Mouse (Mus musculus) intestine, embryonic 15.5 days (tissue): Measurements from ENCODE around the gene Slc22a7. TPM values are rescaled to one million over a fixed set of nuclear protein-coding genes. Genes with fewer than 3 reads are reported as not detected.
A peak's percentile ranks its signal among the peaks of the same experiment; 100 is the strongest.

Experiments used
- ATAC-seq: fragments of 200-750 bp; cut with Nextera tagmentation; 2 replicates; pipeline ENCODE4 v1.8.0; 2017; ENCODE audit warnings: moderate TSS enrichment, moderate library complexity
- H3K27ac ChIP-seq: fragments of 300-500 bp; sonication (generic); 2 replicates; pipeline ENCODE4 v1.5.1; 2015; ENCODE audit warnings: mild to moderate bottlenecking, inconsistent platforms
- H3K27me3 ChIP-seq: fragments of 300-500 bp; sonication (generic); replicated peaks from 2 replicates; pipeline ENCODE4 v1.6.1; 2015; ENCODE audit warnings: inconsistent platforms
- H3K36me3 ChIP-seq: fragments of 300-500 bp; sonication (generic); 2 replicates; pipeline ENCODE4 v1.6.1; 2015; ENCODE audit warnings: inconsistent platforms
- H3K4me1 ChIP-seq: fragments of 300-500 bp; sonication (generic); replicated peaks from 2 replicates; pipeline ENCODE4 v1.6.1; 2015; ENCODE audit warnings: inconsistent platforms
- H3K4me2 ChIP-seq: fragments of 300-500 bp; sonication (generic); replicated peaks from 2 replicates; pipeline ENCODE4 v1.6.1; 2015; ENCODE audit warnings: mild to moderate bottlenecking, inconsistent platforms
- H3K4me3 ChIP-seq: fragments of 300-500 bp; sonication (generic); replicated peaks from 2 replicates; pipeline ENCODE4 v1.5.1; 2015; ENCODE audit warnings: inconsistent platforms
- H3K9ac ChIP-seq: fragments of 300-500 bp; sonication (generic); 2 replicates; pipeline ENCODE4 v1.6.1; 2015; ENCODE audit warnings: inconsistent platforms
- H3K9me3 ChIP-seq: fragments of 300-500 bp; sonication (generic); 2 replicates; pipeline ENCODE4 v1.6.1; 2016; ENCODE audit warnings: inconsistent platforms
- WGBS: fragments of 180-500 bp; shearing (Covaris S2); methylation state at CpG from one replicate; pipeline ENCODE4 v1.1.7; 2015; 5-methylcytosine and 5-hydroxymethylcytosine counted together
- polyA plus RNA-seq: library from polyadenylated mRNA; unstranded; fragments of >200 nt; fragmentation: Nextera tagmentation; extraction: Ambion mirVana; gene quantifications from 2 replicates; pipeline ENCODE4 v1.2.1, GENCODE M21; 2015

Slc22a7 gene
- polyA plus RNA-seq, 1 experiment from 2014 or later, result not detected

DNA sequence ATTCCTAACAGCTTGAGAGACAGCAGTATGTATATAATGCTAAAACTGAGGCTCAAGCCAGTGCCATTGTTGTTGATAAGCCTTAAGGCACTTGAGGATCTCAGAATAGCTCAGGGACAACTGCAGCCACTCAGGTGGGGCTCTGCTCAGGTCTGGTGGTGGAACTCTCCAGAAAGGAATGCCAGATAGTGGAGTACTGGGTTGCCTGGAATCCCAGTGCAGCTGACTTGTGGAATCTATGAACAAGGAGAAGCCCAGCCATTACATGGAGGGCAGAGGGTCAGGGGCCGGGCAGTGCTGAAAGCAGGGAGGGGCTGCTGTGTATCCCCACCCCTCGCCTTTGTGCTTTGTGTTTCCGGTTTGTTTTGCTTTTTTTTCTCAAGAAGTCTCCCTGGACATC, 20.2 kb upstream of the Slc22a7 start:
- WGBS, result 32% methylated on average over 3 of the region's 3 CpGs
- peaks cover 74% of the 10 kb centered on the region for H3K27me3 ChIP-seq
- H3K4me2 ChIP-seq, result no peak overlapping the region

DNA sequence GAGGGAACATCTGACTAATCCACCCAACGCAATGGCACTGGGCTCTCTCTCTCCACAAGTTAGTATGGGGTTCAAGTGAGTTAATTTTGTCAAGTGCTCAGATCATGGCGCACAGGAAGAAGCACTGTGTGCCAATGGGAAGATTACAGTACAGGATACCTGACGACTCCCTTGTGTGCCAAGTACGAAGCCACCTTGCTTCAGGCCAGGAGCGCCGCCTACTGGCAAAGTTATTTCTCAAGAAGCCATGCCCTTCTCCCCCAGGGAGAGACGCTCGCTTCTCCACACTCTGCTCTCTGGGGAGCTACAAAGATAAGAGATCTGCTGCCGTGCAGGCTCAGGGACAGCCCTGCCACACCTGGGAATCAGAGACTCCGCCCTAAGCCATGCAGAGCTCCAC, 19.5 kb upstream of the Slc22a7 start:
- no peaks in the 10 kb centered on the region for H3K36me3 ChIP-seq
- H3K27ac ChIP-seq, result no peak overlapping the region
- no peak overlapping the region for H3K4me2 ChIP-seq
- H3K4me1 ChIP-seq, result peaks cover 42% of the 10 kb centered on the region
- H3K4me3 ChIP-seq, result no peak overlapping the region
- peaks cover 80% of the 10 kb centered on the region for H3K27me3 ChIP-seq
- 12% methylated on average over 10 of the region's 10 CpGs for WGBS
- H3K9ac ChIP-seq, result no peak overlapping the region
- ATAC-seq, result peak; percentile 52; the same call in 1 of the 2 replicates
- no peaks in the 10 kb centered on the region for H3K9me3 ChIP-seq

More for the DNA sequence above, 20.2 kb upstream of the Slc22a7 start:
- no peak overlapping the region for H3K9ac ChIP-seq
- peaks cover 37% of the 10 kb centered on the region for H3K4me1 ChIP-seq
- H3K27ac ChIP-seq, result no peak overlapping the region
- ATAC-seq, result no peak
- no peak overlapping the region for H3K4me3 ChIP-seq
- H3K9me3 ChIP-seq, result no peaks in the 10 kb centered on the region
- no peaks in the 10 kb centered on the region for H3K36me3 ChIP-seq

DNA sequence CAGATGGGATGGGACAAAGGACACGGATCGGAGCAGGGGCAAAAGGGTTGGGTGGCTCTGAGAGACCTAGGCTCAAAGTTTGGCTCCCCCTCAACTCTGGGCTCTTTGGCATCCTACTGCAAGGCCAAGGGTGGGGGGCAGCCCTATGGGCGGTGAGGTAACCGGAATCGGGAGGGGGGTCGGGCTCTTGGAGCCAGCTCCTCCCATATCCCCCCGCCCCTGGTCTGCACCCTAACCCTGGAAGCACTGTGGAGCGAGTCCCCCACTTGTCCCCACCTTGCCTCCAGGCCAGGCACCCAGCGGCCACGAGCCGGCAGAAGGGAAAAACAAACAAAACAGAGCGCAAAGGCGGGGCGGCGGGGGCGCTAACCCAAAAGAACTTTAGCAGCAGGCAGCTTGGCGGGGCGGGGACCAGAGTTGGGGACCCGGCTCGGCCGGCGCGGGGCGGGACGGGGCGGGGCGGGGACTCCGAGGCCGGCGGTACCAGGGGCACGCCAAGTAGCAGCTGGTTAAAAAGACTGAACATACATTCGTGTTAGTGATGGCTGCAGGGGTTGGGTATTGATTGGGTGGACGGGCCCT, 16.9 kb upstream of the Slc22a7 start:
- peak; percentile 51 for ATAC-seq
- peaks cover 32% of the 10 kb centered on the region for H3K4me1 ChIP-seq
- H3K27me3 ChIP-seq, result peaks cover 74% of the 10 kb centered on the region
- no peaks in the 10 kb centered on the region for H3K9me3 ChIP-seq
- peak overlapping the region; percentile 38 for H3K4me3 ChIP-seq
- no peak overlapping the region for H3K27ac ChIP-seq
- 1% methylated on average over 33 of the region's 33 CpGs for WGBS
- H3K36me3 ChIP-seq, result no peaks in the 10 kb centered on the region
- H3K9ac ChIP-seq, result no peak overlapping the region
- peak overlapping the region; percentile 86 for H3K4me2 ChIP-seq

DNA sequence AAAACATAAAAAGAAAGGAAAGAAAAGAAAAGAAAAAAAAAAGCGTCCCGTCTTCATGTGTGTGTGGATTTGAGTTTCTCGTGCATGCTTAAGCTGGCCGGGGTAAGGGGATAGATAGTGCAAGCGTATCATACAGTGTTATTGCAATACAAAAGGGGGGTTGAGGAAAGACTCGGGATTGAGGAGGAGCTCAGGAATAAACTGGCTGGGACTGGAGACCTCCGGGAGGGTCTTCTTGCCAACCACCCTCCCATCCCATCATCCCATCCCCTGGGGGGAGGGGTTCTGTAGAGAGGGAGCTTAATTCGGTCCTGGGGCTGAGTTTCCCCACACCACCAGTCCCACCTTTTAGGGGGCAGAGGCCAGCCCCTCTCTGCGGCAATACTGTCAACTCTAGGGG, 16.3 kb upstream of the Slc22a7 start:
- H3K9me3 ChIP-seq, result no peaks in the 10 kb centered on the region
- WGBS, result 3% methylated on average over 9 of the region's 9 CpGs
- no peaks in the 10 kb centered on the region for H3K36me3 ChIP-seq
- peaks cover 67% of the 10 kb centered on the region for H3K27me3 ChIP-seq
- H3K4me2 ChIP-seq, result peak overlapping the region; percentile 86
- peaks cover 30% of the 10 kb centered on the region for H3K4me1 ChIP-seq
- no peak for ATAC-seq
- H3K4me3 ChIP-seq, result peak overlapping the region; percentile 38
- no peak overlapping the region for H3K27ac ChIP-seq
- H3K9ac ChIP-seq, result no peak overlapping the region

DNA sequence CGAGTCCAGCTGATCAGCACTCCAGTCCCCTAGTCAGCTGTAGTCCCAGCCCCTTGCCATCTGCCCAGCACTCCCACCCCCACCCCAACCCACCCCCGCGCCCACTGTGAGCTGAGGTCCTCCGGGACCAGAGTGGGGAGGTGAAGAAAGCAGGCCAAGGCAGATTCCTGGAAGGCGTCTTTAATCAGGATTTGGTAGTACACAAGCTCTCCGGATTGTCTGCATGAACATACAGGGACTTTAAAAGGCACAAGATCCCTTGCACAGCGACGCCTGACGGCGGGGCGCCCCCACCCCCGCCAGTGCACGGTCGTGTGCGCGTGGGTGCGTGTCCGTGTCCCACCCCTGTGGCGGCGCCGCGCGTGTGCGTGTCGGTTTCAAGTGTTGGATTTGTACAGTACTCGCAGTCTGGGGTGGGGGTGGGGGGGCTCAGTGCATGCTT, 15.7 kb upstream of the Slc22a7 start:
- Histone ChIP-seq H3K9ac (0 out of 2 replicates have a peak overlapping the region, but pooled peaks have one; percentile 11), H3K4me3 (peak overlapping the region; percentile 26), H3K36me3 (no peaks in the 10 kb centered on the region), H3K4me1 (peaks cover 30% of the 10 kb centered on the region), H3K4me2 (peak overlapping the region; percentile 86), H3K27me3 (peaks cover 63% of the 10 kb centered on the region), H3K27ac (no peak overlapping the region), H3K9me3 (no peaks in the 10 kb centered on the region)
- ATAC-seq, result no peak
- 4% methylated on average over 26 of the region's 26 CpGs for WGBS

DNA sequence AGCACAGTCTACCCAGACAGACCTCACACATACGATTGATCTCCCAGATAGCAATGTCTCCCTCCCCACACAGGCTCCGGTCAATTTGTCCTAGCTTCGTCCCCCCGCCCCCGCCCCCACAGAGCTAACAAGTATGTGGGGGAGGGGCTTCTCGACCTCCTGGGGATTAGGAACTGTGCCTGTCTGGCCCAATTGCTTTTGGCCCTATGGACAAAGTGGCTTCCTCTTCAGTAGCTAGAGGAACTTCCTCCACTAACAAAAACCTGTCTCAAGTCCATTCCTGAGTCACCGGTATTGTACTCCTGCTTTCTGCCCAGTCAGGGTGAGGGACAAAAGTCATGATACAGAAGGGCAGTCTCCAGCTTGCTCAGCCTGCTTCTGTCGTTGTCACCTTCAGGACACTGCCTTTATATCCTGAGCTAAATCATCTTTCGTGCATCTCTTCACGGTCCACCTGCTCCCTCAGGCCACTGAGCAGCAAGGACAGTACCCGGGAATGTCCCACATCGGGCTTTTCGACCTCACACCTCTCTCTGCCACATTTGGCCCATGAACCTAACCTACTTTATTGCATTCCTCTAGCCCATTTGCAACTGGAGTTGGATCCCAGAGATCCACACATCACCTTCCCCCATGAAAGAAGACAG, 15.2 kb upstream of the Slc22a7 start:
- Histone ChIP-seq H3K4me1 (peaks cover 30% of the 10 kb centered on the region), H3K27ac (no peak overlapping the region), H3K4me2 (peak overlapping the region; percentile 86; the same call in 1 of the 2 replicates), H3K9ac (no peak overlapping the region), H3K27me3 (peaks cover 59% of the 10 kb centered on the region), H3K4me3 (no peak overlapping the region), H3K9me3 (no peaks in the 10 kb centered on the region), H3K36me3 (no peaks in the 10 kb centered on the region)
- no peak for ATAC-seq
- WGBS, result 10% methylated on average over 13 of the region's 13 CpGs

DNA sequence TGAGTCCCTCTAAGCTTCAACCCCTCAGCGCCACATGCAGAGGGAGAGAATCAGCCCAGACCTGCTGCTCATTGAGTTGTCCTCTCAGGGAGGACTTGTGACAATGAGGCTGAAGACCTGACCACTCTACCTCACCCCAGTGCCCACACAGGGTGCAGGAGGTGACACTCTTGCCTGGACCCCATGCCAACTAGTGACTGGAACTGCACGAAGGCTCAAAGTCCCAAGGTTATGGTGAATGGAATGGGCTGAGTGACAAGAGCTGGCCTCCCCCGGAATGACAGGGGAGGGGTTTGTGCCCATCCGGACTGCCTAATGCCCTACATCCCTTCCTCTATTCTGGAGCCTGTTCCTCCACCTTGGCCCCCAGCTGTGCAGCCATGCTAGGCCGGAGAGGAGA, 14.4 kb upstream of the Slc22a7 start:
- Histone ChIP-seq H3K4me3 (no peak overlapping the region), H3K27me3 (peaks cover 52% of the 10 kb centered on the region), H3K4me1 (peaks cover 27% of the 10 kb centered on the region), H3K9ac (no peak overlapping the region), H3K36me3 (no peaks in the 10 kb centered on the region), H3K9me3 (no peaks in the 10 kb centered on the region), H3K27ac (no peak overlapping the region), H3K4me2 (no peak overlapping the region)
- ATAC-seq, result no peak
- WGBS, result 38% methylated on average over 5 of the region's 5 CpGs

DNA sequence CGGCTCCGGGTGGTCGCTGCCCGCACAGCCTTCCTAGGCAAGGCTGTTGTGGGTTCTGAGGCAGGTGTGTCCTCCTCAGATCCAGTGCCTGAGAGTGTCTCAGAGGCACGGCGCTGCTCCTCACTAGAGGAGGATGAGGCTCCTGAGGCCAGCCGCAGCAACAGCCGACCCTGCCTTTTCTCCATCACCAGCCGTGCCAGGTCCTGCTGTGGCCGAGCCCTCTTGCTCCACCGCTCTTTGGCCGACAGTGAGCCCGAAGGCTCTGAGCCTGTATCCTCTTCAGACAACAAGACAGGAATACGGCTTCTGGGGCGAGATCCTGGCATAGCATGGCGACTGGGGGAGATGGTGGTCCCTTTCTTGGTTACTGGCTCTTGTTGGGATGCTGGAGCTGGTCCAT, 8.0 kb upstream of the Slc22a7 start:
- H3K27me3 ChIP-seq, result peaks cover 51% of the 10 kb centered on the region
- no peak for ATAC-seq
- WGBS, result 95% methylated on average over 16 of the region's 16 CpGs
- H3K4me2 ChIP-seq, result no peak overlapping the region
- no peak overlapping the region for H3K9ac ChIP-seq
- H3K4me1 ChIP-seq, result peaks cover 12% of the 10 kb centered on the region
- no peaks in the 10 kb centered on the region for H3K36me3 ChIP-seq
- H3K4me3 ChIP-seq, result no peak overlapping the region
- no peak overlapping the region for H3K27ac ChIP-seq
- no peaks in the 10 kb centered on the region for H3K9me3 ChIP-seq

DNA sequence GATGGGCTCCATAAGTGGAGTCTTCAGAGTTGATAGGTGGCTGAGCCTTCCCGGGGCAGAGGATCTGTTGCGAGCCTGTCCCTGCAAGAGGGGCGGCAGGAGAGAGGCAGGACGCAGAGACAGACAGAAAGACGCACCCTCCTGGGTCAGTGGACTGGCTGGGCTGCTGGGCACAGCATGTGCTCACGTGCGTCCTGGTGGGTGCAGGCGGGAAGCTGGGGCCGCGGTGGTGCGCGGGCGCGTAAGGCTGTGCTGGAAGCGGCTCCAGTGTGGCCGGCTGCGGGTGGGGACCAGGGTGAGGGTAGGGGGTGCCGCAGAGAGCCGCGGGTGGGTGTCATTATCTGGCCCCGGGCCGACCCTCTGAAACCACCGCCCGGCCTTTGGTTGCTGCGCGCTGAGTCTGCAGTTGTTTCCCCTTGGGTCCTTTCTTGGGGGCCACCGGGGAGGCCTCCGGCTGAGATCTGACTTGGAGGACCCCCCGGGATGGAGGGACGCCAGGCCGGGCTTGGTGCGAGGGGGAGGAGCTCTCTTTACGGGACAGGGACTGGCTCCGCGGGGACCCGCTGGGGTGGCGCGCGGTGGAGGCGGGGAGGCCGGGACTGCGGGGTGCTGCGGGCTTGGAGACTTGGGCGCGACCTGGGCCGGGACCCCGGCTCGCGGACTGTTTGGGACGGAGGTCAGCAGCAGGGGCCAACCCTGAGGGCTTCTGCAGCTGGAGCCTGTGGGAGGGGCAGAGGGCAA, 6.8 kb upstream of the Slc22a7 start:
- ATAC-seq, result no peak
- WGBS, result 3% methylated on average over 49 of the region's 50 CpGs
- Histone ChIP-seq H3K27ac (no peak overlapping the region), H3K4me3 (peak overlapping the region; percentile 29), H3K27me3 (peaks cover 51% of the 10 kb centered on the region), H3K4me2 (peak overlapping the region; percentile 75), H3K4me1 (peaks cover 12% of the 10 kb centered on the region), H3K36me3 (no peaks in the 10 kb centered on the region), H3K9me3 (no peaks in the 10 kb centered on the region), H3K9ac (peak overlapping the region; percentile 36)

DNA sequence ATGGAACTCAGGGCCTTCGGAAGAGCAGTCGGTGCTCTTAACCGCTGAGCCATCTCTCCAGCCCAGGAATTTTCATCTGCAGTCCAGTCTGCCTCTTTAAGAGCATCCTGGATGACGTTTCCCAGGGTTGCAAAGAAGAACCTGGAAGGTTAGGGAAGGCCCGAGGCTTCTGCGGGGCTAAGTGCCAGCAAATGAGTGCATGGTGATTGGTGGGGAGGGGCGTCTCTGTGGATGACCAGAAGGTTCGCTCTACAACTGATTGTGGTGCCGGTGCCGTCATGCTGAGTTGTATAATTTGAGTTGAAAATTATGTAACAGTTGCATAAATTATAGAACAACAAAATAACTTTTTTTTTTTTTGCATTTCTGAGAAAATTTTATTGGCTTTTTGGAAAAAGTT, 919 bp upstream of the Slc22a7 start:
- no peak overlapping the region for H3K27ac ChIP-seq
- 91% methylated on average over 10 of the region's 10 CpGs for WGBS
- no peaks in the 10 kb centered on the region for H3K36me3 ChIP-seq
- H3K9ac ChIP-seq, result no peak overlapping the region
- H3K4me1 ChIP-seq, result peaks cover 6% of the 10 kb centered on the region; the same call in 1 of the 2 replicates
- no peaks in the 10 kb centered on the region for H3K9me3 ChIP-seq
- H3K4me2 ChIP-seq, result no peak overlapping the region
- H3K4me3 ChIP-seq, result no peak overlapping the region
- H3K27me3 ChIP-seq, result peaks cover 28% of the 10 kb centered on the region
- ATAC-seq, result no peak

DNA sequence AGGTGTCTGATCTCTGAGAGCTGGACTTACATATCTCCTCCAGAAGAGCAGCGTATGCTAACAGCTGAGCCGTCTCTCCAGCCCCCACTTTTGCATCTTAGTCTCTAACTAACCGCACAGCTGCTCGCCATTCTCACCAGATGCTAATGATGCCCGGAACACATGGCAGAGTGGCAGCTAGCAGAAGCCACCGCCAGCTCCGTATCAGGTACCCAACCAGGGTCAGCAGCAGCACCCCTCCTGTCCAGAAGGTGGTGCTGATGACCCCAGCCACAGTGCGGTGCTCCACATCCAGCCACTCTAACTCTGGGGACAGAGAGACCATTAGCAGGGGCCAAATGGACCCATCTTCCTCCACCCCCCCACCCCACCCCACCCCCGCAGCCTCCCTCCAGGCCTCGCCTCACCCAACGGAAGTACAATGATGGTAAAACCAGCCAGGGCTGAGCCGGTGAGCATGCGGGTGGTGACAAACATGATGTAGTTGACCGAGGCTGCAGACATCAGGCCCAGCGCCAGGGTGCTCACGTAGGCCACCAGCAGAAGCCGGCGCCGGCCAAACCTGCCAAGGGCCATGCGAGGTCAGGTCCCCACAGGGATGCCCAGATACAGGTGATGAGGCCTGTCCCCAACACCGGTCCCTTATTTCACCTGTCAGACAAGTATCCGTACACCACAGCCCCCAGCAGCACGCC, 1.4 kb downstream of the Slc22a7 start:
- Histone ChIP-seq H3K36me3 (no peaks in the 10 kb centered on the region), H3K9ac (no peak overlapping the region), H3K4me1 (0 out of 2 replicates have a peak, but pooled peaks cover 3% of the 10 kb centered on the region), H3K27me3 (peaks cover 9% of the 10 kb centered on the region; the same call in 1 of the 2 replicates), H3K4me2 (no peak overlapping the region), H3K4me3 (no peak overlapping the region), H3K9me3 (no peaks in the 10 kb centered on the region), H3K27ac (no peak overlapping the region)
- 26% methylated on average over 23 of the region's 23 CpGs for WGBS
- ATAC-seq, result peak; percentile 58; the same call in 1 of the 2 replicates

DNA sequence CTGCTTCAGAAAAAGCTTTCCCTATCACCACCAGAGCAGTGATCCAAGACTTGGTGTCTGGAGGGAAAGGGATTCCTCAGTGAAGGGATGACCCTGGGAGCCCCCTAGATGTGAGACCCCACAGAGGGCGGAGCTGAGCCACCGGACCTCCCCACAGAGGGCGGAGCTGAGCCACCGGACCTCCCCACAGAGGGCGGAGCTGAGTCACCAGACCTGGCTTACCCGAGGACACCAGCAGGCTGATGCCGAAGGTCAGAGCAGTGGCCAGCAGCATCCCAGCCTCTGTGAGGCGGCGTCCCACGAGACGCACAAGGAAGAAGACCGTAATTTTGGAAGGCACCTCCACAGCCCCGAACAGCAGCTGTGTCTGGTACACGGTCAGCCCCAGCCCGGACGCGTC, 4.6 kb downstream of the Slc22a7 start:
- peaks cover 9% of the 10 kb centered on the region; the same call in 1 of the 2 replicates for H3K27me3 ChIP-seq
- H3K27ac ChIP-seq, result no peak overlapping the region
- WGBS, result 4% methylated on average over 17 of the region's 17 CpGs
- H3K9me3 ChIP-seq, result no peaks in the 10 kb centered on the region
- 0 out of 2 replicates have a peak, but pooled peaks cover 5% of the 10 kb centered on the region for H3K4me1 ChIP-seq
- no peak overlapping the region for H3K9ac ChIP-seq
- ATAC-seq, result peak; percentile 69
- peak overlapping the region; percentile 13; the same call in 1 of the 2 replicates for H3K4me3 ChIP-seq
- no peaks in the 10 kb centered on the region for H3K36me3 ChIP-seq
- H3K4me2 ChIP-seq, result peak overlapping the region; percentile 55
